Mouse (Mus musculus): ENCODE data around the gene Ttc7b.

DNA sequence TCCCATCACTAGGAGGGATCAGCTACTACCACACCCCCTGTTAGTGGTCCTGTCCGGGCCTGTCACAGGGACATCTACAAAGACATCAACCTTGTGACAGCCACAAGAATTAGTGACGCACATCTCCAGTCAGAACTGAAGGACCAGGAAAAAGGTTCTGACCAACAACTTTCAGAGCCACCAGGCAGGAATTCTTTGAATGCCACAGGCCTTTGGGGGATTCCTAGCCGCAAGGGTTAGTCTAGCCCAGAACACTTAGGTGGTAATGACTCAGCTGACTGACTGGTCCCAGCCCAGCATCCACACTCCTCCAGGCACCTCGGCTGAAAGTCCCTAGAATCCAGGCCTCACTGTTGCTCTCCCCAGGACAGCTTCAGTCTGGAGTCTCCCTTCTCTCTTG, 240.7 kb downstream of the Ttc7b start:
- TF ChIP-seq CTCF (IDR thresholded peaks at IDR 0.05; ENCODE audit: low read depth, low read length) (no peak), POLR2A (IDR thresholded peaks at IDR 0.05; ENCODE audit: extremely low read depth, insufficient read depth, low read length) (no peak)
